Mouse (Mus musculus): Measurements from ENCODE around the gene Crhr2. TPM values are rescaled to one million over a fixed set of nuclear protein-coding genes. Genes with fewer than 3 reads are reported as not detected.

The Crhr2 gene
- total RNA-seq, 2 experiments from 2014 or later: 3.2 to 4.9 TPM

DNA sequence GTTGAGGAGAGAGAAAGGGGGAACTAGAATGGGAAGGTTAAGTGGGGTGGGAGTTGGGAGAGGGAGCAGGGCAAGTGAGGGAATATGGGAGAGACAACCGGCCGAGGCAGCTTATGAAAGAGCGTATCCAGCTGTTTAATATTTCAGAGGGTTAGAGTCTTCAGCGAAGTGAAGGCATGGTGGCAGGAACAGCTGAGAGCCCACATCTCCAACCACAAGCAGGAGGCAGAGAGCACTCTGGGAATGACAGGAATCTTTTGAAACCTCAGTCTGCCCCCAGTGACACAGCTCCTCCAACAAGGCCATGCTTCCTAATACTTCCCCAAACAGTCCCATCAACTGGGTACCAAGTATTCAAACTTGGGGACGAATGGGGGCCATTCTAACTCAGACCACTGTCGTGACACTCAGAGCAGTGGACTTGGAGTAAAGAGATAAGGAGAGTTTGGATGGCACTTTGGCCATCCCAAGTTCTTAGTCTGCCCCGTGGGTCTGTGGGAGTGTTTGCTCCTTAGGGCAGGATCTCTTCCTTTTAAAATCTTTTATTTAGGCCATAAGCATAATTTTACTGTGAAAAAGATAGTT is 72.5 kb downstream of the Crhr2 start:
- no peak for DNase-seq (ENCODE audit: extremely low spot score in 1 of 2, low spot score in 1 of 2)

DNA sequence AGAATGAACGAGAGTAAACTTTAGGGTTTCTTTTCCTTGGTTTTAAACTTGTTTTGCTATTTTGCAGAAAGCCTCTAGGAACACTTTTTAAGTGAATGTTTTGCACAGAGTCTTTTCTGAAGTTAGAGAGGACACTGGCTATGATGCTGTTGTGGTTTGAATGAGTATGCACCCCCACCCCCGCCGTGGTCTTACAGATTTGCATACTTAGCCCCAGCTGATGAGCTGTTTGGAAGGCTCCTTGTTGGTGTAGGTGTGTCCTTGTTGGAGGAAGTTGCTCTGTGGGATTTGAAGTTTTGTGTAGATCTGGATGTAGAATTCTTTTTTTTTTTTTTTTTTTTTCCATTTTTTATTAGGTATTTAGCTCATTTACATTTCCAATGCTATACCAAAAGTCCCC is 75.4 kb downstream of the Crhr2 start:
- no peak for DNase-seq (ENCODE audit: extremely low spot score in 1 of 2, low spot score in 1 of 2)

DNA sequence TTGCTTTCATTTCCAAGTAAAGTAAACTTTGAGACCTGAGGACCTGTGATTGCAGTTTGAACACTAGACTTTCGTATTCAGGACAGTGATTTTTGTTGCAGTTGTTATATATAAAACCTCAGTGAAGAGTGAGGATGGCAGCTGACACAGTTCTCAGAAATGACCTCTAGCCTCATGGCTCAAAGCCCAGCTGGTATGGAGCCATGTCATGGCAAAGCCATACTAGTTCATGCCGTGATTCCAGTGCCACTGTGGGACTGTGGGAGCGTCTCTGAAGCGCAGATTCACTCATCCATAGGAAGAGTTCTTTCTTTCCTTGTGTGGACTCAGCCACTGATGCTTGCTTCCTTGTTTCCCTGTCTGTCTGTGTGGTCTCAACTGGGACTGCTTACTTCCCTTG is 78.3 kb downstream of the Crhr2 start:
- no peak for DNase-seq (ENCODE audit: extremely low spot score in 1 of 2, low spot score in 1 of 2)

DNA sequence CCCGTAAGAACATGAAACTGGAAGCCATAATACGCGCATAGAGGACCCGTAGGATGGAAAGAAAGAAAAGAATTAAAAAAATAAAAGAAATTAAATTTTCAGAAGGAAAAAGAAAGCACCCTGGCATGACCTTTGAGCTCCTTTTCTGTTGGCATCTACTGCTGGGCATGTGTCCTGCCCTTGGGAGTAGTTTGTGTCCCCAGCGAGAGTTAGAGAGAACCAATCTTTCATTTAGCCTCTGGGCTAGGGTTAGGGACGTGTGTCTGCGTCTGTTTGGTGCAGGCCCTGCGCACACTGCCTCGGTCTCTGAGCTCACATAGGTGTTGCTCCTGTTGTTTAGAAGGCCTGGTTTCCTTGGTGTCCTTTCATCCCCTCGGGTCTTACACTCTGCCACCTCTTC is 83.6 kb downstream of the Crhr2 start:
- DNase-seq (ENCODE audit: extremely low spot score in 1 of 2, low spot score in 1 of 2): no peak

DNA sequence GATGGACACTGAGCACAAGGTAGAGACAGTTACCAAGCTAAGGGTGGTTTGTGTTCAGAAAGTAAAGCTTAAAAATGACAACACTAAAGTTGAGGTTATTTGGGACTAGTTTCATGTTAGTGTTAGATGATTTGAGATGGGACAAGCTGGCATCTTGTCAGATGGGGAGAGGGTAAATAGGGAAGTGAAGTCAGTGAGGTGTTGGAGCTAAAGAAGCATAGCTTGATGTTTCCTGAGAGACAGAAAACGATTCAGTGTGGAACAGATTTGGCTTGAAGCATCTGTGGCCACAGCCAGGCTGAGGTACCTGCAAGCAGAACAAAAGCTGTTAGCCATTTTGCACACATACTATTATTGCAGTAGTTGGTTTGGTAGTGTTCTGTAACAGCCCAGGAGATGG is 87.5 kb downstream of the Crhr2 start:
- no peak for DNase-seq (ENCODE audit: extremely low spot score in 1 of 2, low spot score in 1 of 2)

DNA sequence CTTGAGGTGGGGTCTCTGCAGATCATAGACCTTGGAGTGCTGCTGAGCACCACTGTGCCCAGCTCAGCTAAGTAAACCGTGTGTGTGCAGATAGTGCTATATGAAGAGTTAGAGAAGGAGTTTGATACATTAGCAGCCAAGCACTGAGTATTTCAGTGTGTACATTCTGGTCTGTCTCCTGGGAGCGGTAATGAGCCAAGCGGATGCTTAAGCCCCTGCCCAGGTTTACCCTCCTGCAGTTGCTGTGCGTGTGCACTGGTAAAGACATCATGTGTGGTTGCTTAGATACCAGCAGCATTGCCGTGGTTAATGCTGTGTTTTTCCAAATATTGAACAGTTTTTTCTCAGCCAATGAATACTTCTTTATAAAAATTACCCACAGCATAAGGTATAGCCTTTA is 88.3 kb downstream of the Crhr2 start:
- no peak for DNase-seq (ENCODE audit: extremely low spot score in 1 of 2, low spot score in 1 of 2)

DNA sequence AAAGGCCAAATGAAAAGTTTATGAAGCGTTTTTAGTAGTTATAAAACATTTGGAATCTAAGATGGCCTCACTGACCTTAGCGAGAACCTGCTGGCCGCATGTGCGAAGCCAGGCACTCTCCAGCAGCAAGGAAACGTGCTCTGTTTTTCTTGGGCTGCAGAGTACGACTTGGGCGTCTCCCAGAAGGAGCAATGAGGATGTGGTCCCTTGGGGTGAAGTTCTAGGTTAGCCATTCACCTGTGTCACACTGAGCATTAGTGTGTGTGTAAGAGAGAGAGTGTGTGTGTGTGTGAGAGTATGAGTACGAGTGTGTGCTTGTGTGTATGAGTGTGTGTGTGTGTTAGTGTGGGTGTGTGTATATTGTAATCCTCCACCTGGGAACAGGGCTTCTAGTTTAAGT is 89.6 kb downstream of the Crhr2 start:
- DNase-seq (ENCODE audit: extremely low spot score in 1 of 2, low spot score in 1 of 2): no peak

Other genes with a start within 250 kb of the Crhr2 start
- gene Nod1, start 160.4 kb downstream of the Crhr2 start, total RNA-seq (2021): 1 to 10 TPM; 5.1 to 5.8 TPM
- gene Ggct, start 140.1 kb downstream of the Crhr2 start, total RNA-seq (2021): 10 to 100 TPM; 32.7 to 36.9 TPM
- gene Gars, start 95.0 kb downstream of the Crhr2 start, total RNA-seq (2021): 100 to 1,000 TPM; 133 to 137 TPM
- gene Inmt, start 42.0 kb upstream of the Crhr2 start, total RNA-seq (2021): under 1 TPM; 0.35 to 0.84 TPM
- 10 to 100 TPM; 13.4 to 13.7 TPM for gene Mindy4, start 70.4 kb upstream of the Crhr2 start, total RNA-seq (2021)
- gene Aqp1, start 203.4 kb upstream of the Crhr2 start, total RNA-seq (2021): under 1 TPM; 0.70 to 0.74 TPM
- gene Ghrhr, start 243.3 kb upstream of the Crhr2 start, total RNA-seq (2021): not detected